Mouse (Mus musculus) lung, adult 2 months (tissue): ENCODE measurements at regions not wholly inside any gene's neighbourhood (a gene's known extent, or its start where the extent isn't known, plus 50 kb on each side); places are given as distances from the start of the nearest gene placed in this dataset.
A peak's percentile ranks its signal among the peaks of the same experiment; 100 is the strongest.

Source experiments
- DNase-seq: peaks from one replicate; pipeline ENCODE4 v3.0.0; 2022
- H3K4me1 ChIP-seq: fragments of 200-500 bp; 2 replicates; pipeline ENCODE4 v1.6.1; 2011; ENCODE audit warnings: low read length; ENCODE audit not compliant: control insufficient read depth, insufficient read depth
- H3K4me3 ChIP-seq: fragments of 200-500 bp; replicated peaks from 2 replicates; pipeline ENCODE3; 2011; ENCODE audit warnings: low read depth, mild to moderate bottlenecking, control low read depth, low read length; ENCODE audit errors: extremely low read depth
- CTCF ChIP-seq: fragments of 200-500 bp; IDR thresholded peaks from 2 replicates; pipeline ENCODE4 v1.5.1; 2011; ENCODE audit warnings: mild to moderate bottlenecking, low read length, control low read depth; ENCODE audit not compliant: insufficient read depth
- POLR2A ChIP-seq: fragments of 200-500 bp; IDR thresholded peaks from 2 replicates; pipeline ENCODE4 v1.6.1; 2011; ENCODE audit warnings: low read depth, mild to moderate bottlenecking, control low read depth, low read length, borderline replicate concordance; ENCODE audit errors: extremely low read depth
- WGBS: fragments of 180-500 bp; shearing (Covaris S2); methylation state at CpG from one replicate; pipeline ENCODE4 v1.1.7; 2018; 5-methylcytosine and 5-hydroxymethylcytosine counted together

- H3K4me1 ChIP-seq, result no peaks in the 10 kb centered on the region
- DNase-seq, result no peak
- TF ChIP-seq CTCF (no peak), POLR2A (no peak)
- H3K4me3 ChIP-seq, result no peak overlapping the region
- 90% methylated on average over 1 of the region's 1 CpGs for WGBS
Measured at GRCm38 (mm10) chr17:48592457-48592856, 137.8 kb downstream of the Unc5cl start.

DNA sequence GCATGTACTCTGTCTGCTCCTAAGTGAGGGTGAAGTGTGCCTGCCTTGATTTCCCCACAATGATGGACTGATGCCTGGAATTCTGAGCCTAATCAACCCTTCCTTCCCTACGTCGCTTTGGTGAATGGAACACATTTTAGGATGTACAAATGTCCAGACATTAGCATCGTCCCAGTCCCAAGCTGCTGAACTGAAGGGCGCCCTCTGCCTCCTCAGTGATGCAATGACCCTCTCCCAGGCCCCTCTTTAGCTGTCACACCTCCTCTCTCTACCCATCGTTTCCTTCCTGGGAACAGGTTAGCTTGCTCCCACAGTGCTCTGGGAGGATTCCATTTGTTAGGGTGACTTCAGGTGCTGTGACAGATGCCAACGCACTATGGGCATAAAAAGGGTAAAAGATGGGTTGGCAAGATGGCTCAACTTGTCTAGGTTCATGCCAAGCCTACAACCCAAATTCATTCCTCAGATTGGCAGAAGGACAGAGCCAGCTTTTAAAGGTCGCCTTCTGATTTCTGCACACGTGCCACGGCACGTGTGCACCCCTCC, 140.8 kb downstream of the Unc5cl start:
- no peak for DNase-seq
- H3K4me1 ChIP-seq, result no peaks in the 10 kb centered on the region
- TF ChIP-seq POLR2A (no peak), CTCF (no peak)
- WGBS, result 73% methylated on average over 10 of the region's 10 CpGs
- H3K4me3 ChIP-seq, result no peak overlapping the region

- Histone ChIP-seq H3K4me3 (no peak overlapping the region), H3K4me1 (no peaks in the 10 kb centered on the region)
- DNase-seq, result peak; percentile 7
- TF ChIP-seq CTCF (peak; percentile 37; the same call in 1 of the 2 replicates), POLR2A (no peak)
- WGBS, result 77% methylated on average over 3 of the region's 3 CpGs
Measured at GRCm38 (mm10) chr17:48596406-48596805, 141.7 kb downstream of the Unc5cl start.

GRCm38 (mm10) chr17:48597301-48597700, 142.6 kb downstream of the Unc5cl start:
- TF ChIP-seq CTCF (0 out of 2 replicates have a peak, but pooled peaks have one; percentile 8), POLR2A (no peak)
- Histone ChIP-seq H3K4me3 (no peak overlapping the region), H3K4me1 (no peaks in the 10 kb centered on the region)
- WGBS, result 98% methylated on average over 1 of the region's 1 CpGs
- DNase-seq, result no peak

DNA sequence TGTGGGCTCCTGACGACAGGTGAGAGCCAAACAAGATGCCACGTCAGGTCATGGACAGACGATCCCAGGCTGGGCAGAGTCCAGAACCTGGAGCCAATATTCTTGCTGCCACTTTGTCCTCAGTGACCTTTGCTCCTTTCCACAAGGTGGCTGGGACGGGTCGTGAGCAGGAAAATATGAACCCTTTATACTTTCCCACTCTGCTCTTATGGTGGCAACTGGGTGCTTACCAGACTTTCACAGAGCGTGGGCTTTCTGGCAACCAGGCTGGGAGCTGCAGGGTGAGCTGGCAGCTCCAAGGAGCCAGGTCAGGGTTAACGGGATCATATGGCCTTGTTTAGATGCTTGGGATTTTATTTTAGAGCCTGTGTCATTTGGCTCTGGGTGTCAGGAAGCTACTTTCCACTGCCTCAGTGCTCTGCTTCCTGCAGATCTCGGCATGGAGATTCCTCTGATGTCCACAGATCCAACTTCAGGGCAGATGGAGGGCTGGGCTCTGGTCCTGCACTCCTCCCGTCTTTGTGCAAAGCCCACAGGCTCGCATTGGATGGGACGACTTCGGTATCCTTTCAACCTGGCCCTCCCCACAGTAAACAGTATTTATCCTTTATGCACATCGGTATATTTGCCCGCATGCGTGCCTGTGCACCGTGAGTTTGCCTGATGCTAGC, 143.9 kb downstream of the Unc5cl start:
- Histone ChIP-seq H3K4me1 (no peaks in the 10 kb centered on the region), H3K4me3 (no peak overlapping the region)
- DNase-seq, result no peak
- TF ChIP-seq POLR2A, result no peak
- no peak for TF ChIP-seq CTCF
- WGBS, result 77% methylated on average over 16 of the region's 16 CpGs

GRCm38 (mm10) chr17:48600176-48600575, 145.5 kb downstream of the Unc5cl start:
- H3K4me3 ChIP-seq, result no peak overlapping the region
- no peaks in the 10 kb centered on the region for H3K4me1 ChIP-seq
- DNase-seq, result no peak
- TF ChIP-seq CTCF (no peak), POLR2A (no peak)
- WGBS, result 56% methylated on average over 6 of the region's 6 CpGs

DNA sequence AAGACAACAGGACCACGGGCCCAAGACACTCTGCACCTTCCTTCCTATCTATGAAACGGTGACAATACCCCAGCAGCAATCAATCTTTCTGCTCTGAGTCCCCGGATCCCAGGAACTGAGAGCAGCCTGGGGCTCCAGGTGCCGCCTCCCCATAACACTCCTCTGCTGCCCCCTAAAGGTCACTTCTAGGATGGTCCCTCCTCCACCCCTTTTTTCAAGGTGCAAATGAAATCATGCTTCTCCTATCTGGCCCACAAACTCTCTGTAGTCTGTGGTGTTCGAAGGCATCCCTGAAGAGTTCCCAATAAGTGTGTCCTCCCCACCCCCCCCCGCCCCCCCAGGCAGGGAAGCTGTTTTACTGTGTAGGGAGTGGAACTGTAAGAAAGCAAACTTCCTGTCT, 147.9 kb downstream of the Unc5cl start:
- Histone ChIP-seq H3K4me3 (no peak overlapping the region), H3K4me1 (no peaks in the 10 kb centered on the region)
- peak; percentile 34 for DNase-seq
- no peak for TF ChIP-seq POLR2A
- peak; percentile 71 for TF ChIP-seq CTCF
- 4% methylated on average over 6 of the region's 6 CpGs for WGBS

DNA sequence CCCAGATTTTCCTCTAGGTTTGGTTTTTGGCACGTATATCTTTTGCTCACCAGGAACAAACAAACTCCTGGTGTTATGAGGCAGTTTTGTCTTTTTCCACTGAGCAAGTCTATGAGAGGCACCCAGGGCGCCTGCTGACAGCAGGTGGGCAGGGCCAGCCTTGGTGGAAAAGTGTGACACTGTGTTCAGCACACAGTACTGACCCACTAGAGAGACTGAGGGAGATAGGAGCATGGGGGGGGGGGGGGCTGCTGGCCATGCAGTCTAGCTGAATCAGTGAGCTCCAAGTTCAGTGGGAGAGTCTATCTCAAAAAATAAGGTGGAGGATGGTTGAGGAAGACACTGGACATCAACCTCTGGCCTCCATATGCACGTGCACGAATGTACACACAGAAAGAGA, 152.1 kb downstream of the Unc5cl start:
- TF ChIP-seq CTCF (no peak), POLR2A (no peak)
- Histone ChIP-seq H3K4me1 (no peaks in the 10 kb centered on the region), H3K4me3 (no peak overlapping the region)
- 80% methylated on average over 4 of the region's 4 CpGs for WGBS
- DNase-seq, result no peak

DNA sequence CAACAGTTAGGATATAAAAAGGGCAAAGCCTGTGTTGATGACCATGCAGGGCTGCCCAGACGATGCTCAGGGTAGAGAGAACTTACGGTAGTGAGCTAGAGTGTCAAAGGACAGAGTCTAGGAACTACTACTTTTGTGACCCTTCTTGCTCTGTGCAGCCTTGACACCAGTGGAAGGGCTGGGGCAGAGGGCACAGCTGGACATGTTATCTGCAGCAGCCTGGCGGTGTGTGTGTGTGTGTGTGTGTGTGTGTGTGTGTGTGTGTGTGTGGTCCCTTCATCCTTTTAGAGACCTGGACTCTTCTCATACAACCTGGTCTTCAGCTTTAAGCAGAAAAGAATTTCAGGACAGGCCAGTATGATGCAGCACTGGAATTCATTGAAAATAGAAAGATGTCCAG, 153.6 kb downstream of the Unc5cl start:
- WGBS, result 62% methylated on average over 3 of the region's 3 CpGs
- Histone ChIP-seq H3K4me3 (no peak overlapping the region), H3K4me1 (no peaks in the 10 kb centered on the region)
- no peak for DNase-seq
- TF ChIP-seq POLR2A, result no peak
- no peak for TF ChIP-seq CTCF

DNA sequence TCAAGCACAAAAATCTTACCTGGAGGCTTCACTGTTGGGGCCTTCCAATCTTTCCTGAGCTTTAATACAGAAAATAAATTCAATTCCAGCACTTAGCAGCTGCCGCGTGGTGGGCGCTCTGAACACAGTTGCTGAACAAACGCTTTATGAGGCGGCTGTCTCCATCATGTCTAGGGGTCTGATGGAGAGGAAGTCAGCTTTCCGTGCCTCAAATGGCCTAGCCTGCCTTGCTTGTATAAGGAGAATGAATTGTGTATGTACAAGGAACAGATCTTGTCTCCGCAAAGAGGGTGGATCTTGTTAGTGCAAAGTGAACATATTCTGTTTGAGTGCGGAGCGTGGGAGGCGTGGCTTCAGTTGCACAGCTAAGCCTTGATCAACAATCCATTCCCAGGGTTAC, 155.4 kb downstream of the Unc5cl start:
- no peak for DNase-seq
- no peak for TF ChIP-seq CTCF
- no peak for TF ChIP-seq POLR2A
- Histone ChIP-seq H3K4me3 (no peak overlapping the region), H3K4me1 (no peaks in the 10 kb centered on the region)
- 78% methylated on average over 10 of the region's 10 CpGs for WGBS
